Mouse (Mus musculus) cerebellum, adult 2 months (tissue): ENCODE measurements around the gene Trim26.

Source experiments
- CTCF ChIP-seq: fragments of 200-500 bp; IDR thresholded peaks from 2 replicates; pipeline ENCODE4 v1.5.1; 2011; ENCODE audit warnings: low read depth, mild to moderate bottlenecking, control low read depth, low read length, moderate library complexity, borderline replicate concordance; ENCODE audit not compliant: insufficient read depth
- POLR2A ChIP-seq: fragments of 200-500 bp; IDR thresholded peaks from 2 replicates; pipeline ENCODE4 v1.6.1; 2011; ENCODE audit warnings: low read length, control low read depth, borderline replicate concordance; ENCODE audit not compliant: insufficient read depth

DNA sequence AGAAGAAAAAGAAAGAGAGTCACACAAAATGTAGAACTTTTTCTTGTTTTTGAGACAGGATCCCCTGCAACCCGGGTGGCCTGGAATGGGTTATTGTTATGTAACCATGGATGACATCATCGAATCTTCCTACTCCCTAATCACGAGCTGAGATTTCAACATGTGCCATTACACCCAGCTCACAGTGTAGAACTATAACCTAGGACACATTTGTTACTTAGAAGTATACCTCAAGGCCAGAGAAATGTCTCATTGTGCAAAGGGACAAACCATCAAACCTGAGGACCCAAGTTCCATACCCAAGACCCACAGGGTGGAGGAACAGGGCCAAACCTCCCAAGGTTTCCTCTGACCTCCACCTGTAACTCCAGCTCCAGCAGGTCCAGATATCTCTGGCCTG is 66.7 kb downstream of the Trim26 start:
- no peak for TF ChIP-seq POLR2A
- no peak for TF ChIP-seq CTCF
